Mouse (Mus musculus) liver, postnatal 0 days (tissue): ENCODE measurements around the gene Mgat3.

Experiments used
- CTCF ChIP-seq: sonication (generic); IDR thresholded peaks from 2 replicates; pipeline ENCODE4 v1.5.1; 2016; ENCODE audit warnings: antibody characterized with exemption, low read depth
- EP300 ChIP-seq: IDR thresholded peaks from 2 replicates; pipeline ENCODE4 v1.6.1; 2016; ENCODE audit warnings: antibody characterized with exemption, low read depth, mild to moderate bottlenecking

DNA sequence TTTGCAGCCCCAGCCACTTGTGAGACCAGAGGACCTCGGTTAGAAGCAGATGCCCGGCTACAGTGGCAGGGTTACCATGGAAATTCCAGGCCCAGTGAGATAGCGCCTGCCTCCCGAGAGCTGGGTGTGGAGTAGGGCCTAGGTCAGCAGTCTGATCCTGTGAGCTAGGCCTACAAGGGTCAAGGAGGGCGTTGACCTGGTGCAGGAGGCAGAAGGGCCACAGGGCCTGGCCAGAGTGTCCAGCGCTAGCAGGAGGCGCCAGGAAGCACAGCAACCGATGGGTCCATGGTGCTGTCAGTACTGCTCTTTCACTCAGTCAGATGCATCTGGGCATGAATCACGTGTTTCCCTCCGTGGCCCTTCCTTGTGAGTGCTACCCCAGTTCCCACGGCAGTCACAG is 19.8 kb upstream of the Mgat3 start:
- TF ChIP-seq CTCF (no peak), EP300 (no peak)
